Mouse (Mus musculus) forebrain, embryonic 15.5 days (tissue): Measurements from ENCODE around the gene Gltp. TPM values are rescaled to one million over a fixed set of nuclear protein-coding genes. Genes with fewer than 3 reads are reported as not detected.

Experiments
- microRNA-seq: library from miRNA; unstranded; fragments of <30 nt; microRNA quantifications from one replicate; pipeline ENCODE4, GENCODE M21; 2016
- polyA plus RNA-seq: library from polyadenylated mRNA; unstranded; fragments of >200 nt; fragmentation: Nextera tagmentation; extraction: Ambion mirVana; gene quantifications from 2 replicates; pipeline ENCODE4 v1.2.1, GENCODE M21; 2015

Gene Gltp
- polyA plus RNA-seq, 1 experiment from 2014 or later = 36.9 TPM

Small RNA genes within 50 kb of the gene (microRNA-seq; reads per million reads assigned to microRNA genes)
- not detected for gene Mir7028

Other genes starting within 250 kb of the Gltp start
- 20.3 and 20.5 TPM in 2 replicates for gene Mmab, start 246.9 kb downstream of the Gltp start, polyA plus RNA-seq
- 46.3 and 49.4 TPM in 2 replicates for gene Mvk, start 246.7 kb downstream of the Gltp start, polyA plus RNA-seq
- 5.2 and 5.6 TPM in 2 replicates for gene Fam222a, start 123.0 kb downstream of the Gltp start, polyA plus RNA-seq
- gene Trpv4, start 32.6 kb downstream of the Gltp start, polyA plus RNA-seq = 0.56 and 0.88 TPM in 2 replicates
- gene Tchp, start 16.8 kb upstream of the Gltp start, polyA plus RNA-seq = 14.8 and 16.7 TPM in 2 replicates
- 31.4 and 32.8 TPM in 2 replicates for gene Ankrd13a, start 83.7 kb upstream of the Gltp start, polyA plus RNA-seq
- 46.6 and 52.5 TPM in 2 replicates for gene Git2, start 84.5 kb upstream of the Gltp start, polyA plus RNA-seq
- 215 and 218 TPM in 2 replicates for gene 1500011B03Rik, start 132.5 kb upstream of the Gltp start, polyA plus RNA-seq
- not detected in 2 replicates for gene 4930519G04Rik, start 162.7 kb upstream of the Gltp start, polyA plus RNA-seq
- 1.6 and 2.1 TPM in 2 replicates for gene Gm9936, start 167.7 kb upstream of the Gltp start, polyA plus RNA-seq
- 2.4 and 2.9 TPM in 2 replicates for gene Oasl2, start 206.0 kb upstream of the Gltp start, polyA plus RNA-seq
- 0.17 and 0.23 TPM in 2 replicates for gene Oasl1, start 232.3 kb upstream of the Gltp start, polyA plus RNA-seq